Mouse (Mus musculus): Measurements from ENCODE around the gene Il17re.

- TF ChIP-seq MAFK (IDR thresholded peaks at IDR 0.05; ENCODE audit: insufficient read depth, low read depth, low read length) (no peak), ZNF384 (IDR thresholded peaks at IDR 0.05; ENCODE audit: low read depth, low read length) (no peak), HCFC1 (IDR thresholded peaks at IDR 0.05; ENCODE audit: borderline replicate concordance, insufficient read depth, low read length) (no peak), ZC3H11A (IDR thresholded peaks at IDR 0.05; ENCODE audit: borderline replicate concordance, low read depth, low read length) (no peak), CHD2 (IDR thresholded peaks at IDR 0.05; ENCODE audit: low read depth, low read length) (no peak)
These were observed 13.8 kb downstream of the Il17re start for GRCm38 (mm10) chr6:113472061-113472460.
